Mouse (Mus musculus) embryonic fibroblast, embryonic 13.5 days (primary cell): ENCODE measurements around the gene Retsat.

Experiments
- CTCF ChIP-seq: IDR thresholded peaks from 2 replicates; pipeline ENCODE4 v1.5.1; 2011; ENCODE audit warnings: mild to moderate bottlenecking, control low read depth, low read length, moderate library complexity, borderline replicate concordance; ENCODE audit not compliant: insufficient read depth
- POLR2A ChIP-seq: IDR thresholded peaks from 2 replicates; pipeline ENCODE4 v1.6.1; 2011; ENCODE audit warnings: low read depth, mild to moderate bottlenecking, control low read depth, low read length, moderate library complexity

GRCm38 (mm10) chr6:72588307-72588706 lies 10.0 kb upstream of the Retsat start:
- TF ChIP-seq POLR2A (no peak), CTCF (no peak)
